Mouse (Mus musculus) spleen, postnatal 14 days (tissue): ENCODE measurements at regions not wholly inside any gene's neighbourhood (a gene's known extent, or its start where the extent isn't known, plus 50 kb on each side); places are given as distances from the start of the nearest gene placed in this dataset.

Experiments used
- DNase-seq, 2 experiments: peaks; one replicate each; pipeline ENCODE4 v3.0.0; 2021 to 2022; ENCODE audit warnings: low spot score in 2 of 2

DNA sequence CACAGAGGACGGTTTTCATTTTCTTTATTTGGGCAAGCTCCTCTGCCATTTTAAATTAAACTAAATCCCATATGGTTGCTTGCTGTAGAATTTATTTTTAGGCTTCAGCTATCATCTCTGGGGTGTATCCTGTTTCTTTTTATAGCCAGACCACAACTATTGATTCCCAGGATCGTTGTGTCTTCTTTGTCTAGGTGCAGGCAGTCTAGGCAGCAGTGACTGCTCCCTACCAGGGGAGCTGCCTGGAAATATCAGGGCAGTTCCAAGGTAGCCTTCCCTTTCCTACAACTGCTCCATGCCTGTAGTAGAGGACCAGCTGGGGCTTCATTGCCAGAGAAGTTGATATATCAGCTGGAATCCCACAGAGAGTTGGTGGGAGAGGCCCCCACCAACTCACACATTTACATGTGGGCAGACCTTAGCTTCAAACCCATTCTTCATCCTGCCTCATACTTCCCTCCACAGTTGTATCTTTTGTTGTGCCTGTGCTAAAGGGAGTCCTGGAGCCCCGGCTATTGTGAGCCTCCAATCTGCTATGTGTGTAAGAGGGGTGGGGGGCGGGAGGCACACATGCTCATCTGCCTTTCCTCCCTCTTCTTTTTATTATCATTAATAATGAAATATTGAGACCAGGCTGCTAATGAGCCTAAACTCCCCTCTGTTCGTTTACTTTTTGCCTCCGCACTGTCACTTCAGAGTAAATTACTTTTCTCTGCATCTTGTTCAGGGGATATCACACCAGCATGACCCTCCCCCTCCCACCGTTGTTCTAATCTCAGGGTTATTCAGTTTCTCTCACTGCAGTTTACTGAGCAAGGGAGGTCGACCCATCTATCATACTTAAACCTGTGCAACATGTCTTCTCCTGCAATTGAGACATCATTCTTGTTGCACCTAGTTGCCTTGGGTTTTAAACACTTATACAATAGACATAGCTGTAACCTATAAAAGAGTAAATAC is 576.3 kb upstream of the Plxna2 start:
- no peak for DNase-seq

DNA sequence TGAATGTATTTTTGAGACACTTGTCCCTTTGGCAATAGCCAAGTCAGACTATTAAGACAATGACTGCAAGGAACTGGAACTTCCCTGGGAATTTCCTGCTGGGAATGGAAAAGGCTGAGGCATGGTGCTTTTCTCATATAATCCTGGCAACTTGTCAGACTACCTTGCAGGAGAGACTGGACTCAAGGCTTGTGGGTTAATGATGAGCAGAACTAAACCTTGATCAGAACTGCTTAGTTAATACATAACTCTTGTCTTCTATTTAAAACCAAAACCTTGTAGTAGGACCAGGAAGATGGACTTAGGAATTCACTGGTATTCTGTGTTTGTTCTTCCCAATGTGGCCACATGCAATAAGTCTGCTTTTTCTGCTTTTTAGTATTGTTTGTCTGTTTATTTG is 579.3 kb upstream of the Plxna2 start:
- no peak for DNase-seq

DNA sequence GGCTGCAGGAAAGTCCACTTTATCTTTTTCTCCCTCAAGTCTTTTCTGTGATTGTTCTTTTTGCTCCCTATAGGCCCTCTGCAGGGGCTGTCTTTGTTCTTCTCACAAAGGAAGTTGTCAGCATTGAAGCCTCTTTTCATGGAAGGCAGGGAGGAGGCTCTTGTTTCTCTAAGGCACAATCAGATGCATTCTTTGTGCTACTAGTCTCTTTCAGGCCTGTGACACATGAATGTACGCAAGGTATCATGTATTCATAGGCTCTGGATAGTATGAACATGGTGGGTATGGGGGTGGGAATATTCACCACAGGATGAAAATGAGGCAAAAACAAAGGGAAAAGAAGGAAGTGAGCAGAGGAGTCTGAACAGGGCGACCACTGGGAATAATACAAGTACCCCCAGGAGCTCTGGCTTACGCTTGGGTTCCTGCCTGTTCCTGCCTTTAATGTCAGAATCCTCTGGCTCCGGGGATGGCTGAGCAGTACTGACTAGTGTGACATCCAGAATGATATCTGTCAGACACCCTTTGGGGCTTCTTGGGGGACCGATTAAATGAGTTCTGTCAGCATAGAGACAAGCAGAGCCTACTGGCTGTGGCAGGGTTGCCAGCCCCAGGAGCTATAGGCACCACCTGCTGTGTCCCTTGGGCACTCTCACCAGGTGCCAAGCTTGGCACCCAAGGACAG is 583.7 kb upstream of the Plxna2 start:
- DNase-seq = no peak

DNA sequence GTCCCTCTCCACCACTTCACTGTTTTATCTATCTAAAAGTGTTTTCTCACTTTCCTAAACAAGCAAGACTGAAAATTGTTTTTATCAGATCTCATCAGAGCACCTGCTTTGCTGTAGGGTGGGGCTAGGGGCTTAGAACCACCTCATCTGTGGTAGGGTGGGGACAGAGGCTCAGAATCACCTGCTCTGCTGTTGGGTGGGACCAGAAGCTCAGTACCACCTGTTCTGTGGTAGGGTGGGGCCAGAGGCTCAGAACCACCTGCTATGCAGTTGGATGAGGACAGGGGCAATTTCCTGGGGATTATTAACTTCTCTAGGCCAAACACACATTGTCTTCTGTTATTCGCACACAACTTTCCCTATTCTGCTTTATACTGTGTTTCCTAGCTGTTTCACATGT is 585.4 kb upstream of the Plxna2 start:
- DNase-seq = no peak

DNA sequence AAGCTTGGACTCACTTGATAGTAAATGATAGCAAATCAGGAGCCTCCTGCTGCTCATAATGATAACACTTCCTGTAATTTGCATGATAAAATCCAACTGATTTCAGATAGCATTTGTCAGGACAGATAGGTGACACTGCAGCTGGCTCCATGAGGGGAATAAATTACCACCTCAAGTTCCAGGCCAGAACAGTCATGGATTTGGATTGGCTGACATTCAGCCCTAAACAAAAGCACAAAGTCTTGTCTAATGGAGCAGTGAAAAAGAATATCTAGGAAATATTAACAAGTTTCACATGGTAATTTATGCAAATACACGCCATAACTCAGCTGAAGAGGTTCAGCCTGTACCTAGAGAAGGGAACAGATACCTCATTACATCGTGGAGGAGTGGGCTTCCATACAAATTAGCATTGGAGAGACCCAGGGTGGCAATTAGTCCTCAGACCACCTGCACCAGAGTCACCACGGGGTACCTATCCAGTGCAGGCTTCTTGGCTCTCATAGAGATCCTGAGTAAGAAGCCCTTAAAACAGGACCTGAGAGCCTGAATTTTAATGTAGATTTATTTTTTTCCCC is 587.3 kb upstream of the Plxna2 start:
- no peak for DNase-seq

DNA sequence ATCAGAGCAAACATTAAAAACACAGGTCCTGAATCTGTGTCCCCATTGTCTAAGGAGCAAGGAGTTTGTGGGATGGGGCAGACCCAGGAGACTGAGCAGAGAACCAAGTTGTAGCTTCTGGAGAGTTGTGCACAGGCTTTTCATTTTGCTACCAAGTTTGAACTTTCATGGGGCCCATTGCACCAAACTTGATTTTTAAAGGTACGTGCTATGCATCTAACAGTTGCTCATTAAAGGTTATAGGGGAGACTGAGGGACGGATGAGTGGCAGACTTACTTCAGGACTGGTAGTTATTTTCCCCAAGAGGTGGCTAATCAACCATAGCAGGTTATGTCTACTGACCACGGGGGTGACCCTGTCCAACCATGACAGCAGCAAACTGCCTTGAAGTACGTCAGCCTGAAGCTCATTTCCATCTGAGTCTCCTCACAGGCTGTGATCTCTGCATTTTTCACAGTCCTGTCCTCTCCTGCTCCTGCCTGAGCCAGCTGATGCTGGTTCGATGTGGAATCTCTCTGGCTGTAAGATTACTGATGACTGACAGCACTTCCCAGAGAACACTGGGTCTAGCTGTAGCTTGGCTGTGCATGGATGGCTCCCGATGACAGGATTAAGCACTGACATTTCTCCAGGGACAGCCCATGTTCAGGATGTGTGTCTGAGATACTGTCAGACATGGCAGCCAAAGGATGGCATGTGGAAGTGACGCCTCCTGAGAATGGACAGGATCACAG is 590.9 kb upstream of the Plxna2 start:
- DNase-seq = no peak

DNA sequence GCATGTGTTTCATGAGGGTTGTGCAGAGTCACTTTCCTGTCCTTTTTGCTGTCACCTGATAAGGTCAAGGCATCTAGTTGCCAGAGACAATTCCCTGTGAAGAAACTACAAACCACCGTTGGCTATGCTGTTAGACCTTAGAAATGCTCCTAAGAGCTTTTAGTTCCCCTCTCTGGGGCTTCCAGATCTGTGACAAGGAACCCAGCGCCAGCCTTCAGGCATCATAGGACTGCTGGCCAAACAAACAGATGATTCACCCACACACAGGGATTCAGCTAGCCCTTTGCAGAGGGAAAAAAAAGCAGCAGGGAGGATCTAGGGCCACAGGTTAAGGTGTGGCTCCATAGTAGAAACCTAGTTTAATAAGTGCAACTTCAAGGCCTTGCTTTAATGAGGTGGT is 591.8 kb upstream of the Plxna2 start:
- DNase-seq = no peak

DNA sequence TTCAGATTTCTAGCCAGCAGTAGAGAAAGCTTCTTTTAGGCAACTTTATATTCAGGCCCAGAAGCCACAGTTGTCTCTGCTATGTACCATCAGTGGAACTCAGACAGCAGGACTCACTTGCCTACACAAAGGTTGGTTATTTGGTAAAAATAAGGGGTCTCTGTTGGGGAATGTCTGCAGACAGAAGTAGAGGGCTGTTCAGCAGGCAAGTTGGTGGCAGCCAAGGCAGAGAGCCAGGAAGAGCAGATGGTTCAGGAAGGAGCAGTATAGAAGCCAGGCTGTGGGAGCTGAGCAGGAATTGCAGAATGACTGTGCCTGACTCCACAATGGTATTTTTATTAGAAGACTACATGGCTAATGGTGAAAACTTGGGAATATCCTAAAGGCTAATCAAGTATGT is 598.7 kb upstream of the Plxna2 start:
- no peak for DNase-seq

DNA sequence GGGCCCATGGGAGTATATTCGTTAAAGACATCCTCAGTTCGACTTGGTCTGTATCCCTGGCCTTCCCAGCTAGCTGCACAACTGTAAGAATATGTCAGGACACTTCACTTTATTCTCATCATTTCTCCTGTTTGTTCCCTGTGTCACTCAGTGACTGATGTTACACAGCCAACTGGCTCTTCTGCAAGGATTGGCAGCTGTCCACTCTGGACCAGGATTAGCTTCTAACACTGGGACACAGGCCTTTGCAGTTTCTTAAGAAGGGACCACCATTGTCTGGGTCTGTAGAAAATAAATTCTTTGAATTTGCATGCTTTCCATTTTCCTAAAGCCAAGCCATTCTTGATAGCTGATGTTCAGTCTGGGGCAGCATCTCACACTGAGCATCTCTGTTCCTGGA is 622.1 kb upstream of the Camk1g start:
- DNase-seq = no peak

DNA sequence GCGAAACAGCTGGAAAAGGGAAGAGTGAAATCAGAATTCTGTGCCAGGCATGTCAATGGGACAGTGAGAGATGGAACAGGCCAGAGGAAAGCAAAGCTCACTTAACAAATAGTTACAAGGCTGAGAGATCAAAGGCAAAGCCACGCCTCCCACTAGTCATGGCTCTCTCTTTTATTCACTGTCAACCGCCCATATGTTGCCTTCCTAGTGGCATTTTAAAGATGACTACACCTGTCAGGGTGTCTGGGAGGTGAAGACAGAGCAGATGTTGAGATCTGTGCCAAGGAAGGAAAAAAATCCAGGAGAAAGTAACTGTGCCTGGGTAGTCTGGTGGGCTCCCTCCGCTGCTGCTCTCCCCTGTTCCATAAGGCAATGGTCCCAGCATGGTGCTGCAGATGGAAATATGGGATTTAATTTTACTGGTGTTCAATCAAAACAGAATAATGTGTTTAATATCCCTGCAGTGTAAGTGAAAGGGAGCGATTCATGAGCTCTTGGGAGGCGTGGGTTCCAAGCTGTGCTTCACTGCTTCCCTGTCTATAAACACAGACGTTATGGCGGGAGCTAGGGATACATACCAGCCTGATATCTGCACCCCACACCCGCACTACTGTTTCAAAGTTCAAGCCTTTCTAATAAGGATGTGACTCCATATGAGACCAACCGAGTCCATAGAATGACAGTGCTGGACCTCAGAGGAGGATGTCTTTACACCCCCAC is 620.0 kb upstream of the Camk1g start:
- DNase-seq = no peak

DNA sequence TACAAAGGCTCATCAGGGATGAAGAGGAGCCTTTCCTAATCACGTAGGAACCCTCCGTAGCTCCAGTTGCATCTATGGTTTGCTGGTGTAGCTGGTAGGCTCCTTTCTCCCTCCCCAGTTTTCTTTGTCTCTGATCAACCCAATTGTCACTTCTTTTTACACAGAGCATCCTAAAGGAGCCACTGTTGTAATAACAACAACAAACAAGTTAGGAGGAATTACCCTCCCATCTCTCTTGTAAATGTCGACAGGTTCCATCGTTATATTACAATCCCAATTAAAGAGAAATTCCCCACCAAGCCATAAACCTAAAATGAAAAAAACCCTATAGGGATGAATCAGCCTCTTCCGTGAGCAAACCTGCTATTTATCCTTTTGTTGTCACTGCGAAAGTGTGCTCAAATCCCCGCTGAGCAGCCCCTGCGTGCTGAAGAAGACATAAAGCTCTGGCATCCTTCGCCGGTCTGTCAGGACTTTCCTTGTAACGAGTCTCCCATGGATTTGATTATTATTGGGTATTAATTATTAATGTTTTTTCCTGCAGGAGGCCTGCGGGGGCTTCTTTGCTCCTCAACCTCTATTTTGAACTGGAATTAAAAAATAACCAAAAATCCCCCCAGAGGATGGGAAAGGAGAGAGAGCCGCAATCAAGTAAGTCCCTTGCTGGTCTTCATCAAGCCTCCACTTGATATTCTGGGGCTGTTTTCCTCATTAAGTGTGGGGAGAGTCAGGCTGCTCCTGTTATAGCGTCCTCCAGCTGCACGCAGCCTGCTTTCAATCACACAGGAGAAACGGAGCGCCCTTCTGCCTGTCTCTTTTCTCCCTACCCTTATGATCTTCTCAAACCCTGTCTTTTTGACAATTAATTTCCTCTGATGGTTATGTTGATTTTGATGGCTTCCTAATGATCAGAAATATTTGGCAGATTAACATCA is 619.1 kb upstream of the Camk1g start:
- DNase-seq = no peak

DNA sequence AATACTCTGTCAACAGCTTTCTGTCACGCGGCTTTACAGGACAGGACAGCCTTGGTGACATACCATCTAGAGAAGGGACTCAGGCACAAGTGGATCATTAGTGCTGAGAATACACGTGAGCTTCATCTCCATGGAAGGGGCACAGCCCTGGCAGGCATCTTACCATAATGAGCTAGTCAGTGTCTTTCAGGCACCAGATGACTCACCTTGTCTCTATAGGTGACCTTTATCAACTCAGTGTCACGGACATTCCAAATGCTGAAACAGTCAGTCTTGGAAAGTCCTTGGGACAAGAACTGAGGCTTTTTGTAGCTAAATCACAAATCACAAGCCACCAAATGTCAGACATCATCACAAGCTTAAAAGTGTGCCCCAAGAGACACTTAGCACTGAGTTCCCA is 610.5 kb upstream of the Camk1g start:
- DNase-seq = no peak

DNA sequence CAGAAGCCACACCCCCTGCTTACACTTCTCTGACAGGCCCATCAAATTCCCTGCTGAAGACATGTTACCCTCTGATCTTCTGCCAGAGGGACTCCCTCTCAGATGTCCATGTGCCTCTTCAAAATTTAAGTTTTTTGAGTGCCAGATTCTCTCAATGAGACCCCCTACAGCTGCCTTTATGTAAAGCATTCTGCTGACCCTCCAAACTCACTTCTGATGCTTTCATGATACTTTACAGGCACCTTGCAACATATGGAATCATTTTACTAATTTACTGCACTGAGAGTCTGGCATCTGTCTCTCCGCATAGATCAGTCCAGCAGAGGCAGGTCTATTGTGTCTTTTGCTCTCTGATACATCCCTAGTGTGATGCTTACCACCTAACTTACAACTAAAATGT is 601.4 kb upstream of the Camk1g start:
- DNase-seq = no peak

DNA sequence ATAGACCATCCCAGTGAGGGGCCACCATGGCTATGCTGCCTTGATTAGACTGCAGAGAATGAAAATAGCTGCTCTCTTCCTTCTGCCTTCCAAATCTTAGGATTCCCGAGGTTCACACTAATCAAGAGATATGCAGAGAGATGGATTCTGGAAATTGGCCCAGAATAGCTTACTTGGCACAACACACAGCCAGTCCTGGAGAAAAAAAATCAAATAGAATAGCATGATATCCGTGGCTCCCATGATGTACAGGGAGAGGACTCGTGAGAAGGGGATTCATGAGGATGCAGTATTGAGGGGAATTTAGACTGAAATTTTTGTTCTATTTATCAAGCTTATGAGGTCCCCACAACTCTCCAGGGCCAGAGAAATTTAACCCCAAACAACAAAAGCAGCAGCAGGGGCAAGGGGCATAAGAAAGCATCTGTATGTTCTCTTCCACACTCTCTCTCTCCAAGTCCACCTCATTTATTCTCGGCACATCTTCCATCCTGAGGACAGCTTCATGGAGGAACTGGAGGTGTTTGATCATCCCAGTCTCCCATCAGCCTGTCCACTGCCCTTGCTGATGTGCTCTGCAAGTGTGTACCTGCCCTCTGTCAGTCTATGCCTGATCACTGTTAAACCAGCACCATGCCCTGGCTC is 599.3 kb upstream of the Camk1g start:
- DNase-seq = no peak

DNA sequence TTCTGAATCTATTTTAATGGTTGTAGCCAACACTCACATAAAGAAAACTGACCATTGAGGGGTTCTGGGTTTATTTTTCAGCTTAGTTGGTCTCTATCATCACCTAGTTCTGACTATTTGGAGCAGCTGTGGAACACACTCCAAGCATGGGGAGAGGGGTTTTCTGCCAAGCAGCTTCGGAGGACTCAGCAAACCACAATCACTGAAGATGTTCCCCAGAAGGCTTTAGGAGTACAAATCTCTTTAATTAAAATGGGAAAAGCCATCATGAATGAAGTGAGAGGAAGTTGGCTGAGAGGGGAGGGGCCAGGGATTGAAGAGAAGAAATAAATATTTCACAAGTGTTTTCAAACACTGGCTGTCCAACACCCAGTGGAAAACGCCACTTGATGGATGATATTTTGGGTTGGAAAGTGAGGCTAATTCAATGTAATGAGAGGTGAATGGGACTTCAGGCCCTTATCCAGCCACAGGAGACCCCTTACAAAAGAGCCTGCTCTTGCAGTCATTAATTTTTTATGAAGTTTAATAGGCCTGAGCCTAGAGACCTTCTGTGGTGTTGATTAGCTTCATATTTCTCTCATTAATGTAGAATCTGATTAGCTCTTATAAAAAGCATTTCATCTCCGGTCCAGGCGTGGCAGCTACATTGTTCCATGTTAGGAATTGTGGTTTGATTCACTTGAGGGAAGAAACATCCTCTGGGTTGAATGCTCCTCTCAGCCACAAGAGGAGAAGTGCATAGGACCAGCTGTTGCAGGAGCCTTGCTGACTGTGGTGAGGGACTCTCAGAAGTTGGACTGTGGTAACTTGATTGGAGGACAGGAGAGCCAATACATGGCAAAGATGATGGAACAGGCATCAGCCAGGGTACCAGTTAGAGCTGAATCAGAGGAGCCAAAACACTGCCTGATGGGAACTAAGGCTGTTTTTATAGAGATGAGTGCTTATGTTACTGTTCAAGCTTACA is 598.1 kb upstream of the Camk1g start:
- DNase-seq = no peak

DNA sequence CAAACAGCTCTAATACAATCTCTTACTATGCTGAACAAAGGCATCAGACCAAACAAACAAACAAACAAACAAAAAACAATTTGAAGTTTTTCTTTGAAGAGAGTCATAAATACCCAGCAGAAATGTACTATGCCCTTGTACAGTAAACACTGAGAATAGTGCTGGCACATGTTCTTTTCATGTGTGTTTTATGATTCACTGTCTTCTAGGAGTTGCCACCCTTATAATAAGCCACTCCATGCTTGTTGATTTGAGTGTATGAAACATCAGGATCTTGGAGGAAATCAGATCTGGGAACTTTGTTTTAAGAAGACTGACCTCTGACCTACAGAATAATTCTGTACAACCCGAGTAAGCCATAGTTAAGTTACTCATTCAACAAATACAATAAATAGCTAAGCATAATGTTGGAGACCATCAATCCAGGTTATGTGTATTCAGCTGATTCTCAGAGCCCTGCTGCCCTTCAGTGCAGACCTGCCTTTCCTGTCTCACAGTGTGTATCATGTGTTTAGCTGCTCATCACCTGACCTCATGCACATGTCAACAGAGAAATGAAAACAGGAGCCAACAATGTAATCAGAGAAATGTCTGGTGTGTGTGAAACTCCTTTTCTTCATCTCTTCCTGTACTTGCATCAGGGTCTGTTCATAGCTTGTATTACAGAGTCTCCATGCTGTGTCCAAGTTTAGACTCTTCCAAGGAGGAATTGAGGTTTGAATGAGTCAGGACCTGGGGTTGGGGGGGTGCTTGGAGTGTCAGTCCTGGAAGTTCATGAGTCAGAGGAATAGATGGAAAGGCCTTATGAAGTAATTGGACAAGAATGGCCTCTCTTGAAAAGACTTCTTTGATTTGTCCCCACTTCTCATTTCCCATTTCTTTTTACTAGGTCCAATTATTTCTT is 596.8 kb upstream of the Camk1g start:
- DNase-seq = no peak

DNA sequence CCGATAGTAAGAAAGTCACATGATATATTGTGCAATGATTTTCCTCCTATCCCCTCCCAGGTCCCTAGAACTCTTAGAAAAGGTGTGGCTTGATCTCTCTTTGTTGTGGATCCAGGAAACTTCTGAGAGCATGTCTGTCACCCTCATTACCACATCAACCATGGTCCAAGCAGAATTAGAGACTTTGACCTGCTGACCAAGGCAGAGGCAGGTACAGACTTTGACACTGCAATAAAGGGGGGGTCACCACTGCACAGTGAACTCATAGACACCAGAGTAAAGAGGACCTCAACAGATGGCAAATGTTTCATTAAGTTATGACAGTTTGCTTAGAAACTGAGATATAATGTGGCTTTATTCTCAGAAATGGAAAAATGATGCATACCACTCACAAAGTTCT is 595.2 kb upstream of the Camk1g start:
- DNase-seq = no peak

DNA sequence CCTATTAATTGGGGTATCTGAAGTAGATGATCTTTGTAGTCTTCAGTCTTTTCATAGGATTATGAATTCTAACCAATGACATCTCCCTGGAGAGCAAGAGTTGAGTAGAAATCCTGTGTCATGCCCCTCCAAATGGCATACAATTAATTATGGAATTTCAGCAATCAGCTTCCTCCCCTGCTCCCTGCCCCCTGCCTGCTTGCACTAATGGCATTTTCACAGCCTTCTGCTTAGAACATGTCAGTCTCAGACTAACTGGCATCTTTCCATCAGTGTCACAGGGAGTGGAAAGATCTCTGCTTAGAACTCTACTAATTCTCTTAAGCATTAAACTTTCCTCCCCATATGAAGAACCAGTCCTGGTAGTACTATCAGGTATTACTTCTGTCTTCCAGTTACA is 581.8 kb upstream of the Camk1g start:
- no peak for DNase-seq
